Mouse (Mus musculus): ENCODE measurements around the gene Lhx4.

DNA sequence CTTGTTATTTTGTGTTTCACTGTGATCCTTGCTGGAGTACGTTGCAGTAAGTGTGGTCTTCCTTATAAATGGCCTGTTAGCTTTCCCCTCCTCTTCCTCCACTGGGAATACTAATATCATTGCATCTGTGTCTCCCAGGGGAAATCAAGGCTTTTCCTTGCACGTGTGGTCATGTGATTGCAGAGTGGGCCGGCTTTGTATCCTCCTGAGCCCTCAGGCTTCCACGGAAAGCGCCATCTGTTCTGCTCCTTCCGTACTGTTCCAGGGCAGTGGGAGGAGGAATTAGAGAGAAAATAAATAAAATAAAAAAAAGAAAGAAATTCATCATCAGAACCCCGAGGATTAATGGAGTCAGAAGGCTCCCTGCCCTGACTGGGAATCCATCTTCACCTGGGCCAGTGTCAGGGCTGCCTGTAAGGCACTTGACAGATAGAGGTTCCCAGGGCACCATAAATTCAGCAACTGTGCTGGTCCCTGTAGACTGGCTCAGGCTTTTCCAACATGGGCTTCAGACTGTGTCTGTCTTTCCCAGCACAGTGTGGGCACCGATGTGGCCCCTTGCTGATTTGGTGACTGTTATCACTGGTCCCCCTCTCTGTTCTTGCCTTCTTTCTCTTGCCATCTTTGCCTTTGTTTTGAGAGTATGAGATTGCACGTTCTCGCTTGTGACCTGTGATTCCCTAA is 70.2 kb downstream of the Lhx4 start:
- TF ChIP-seq CTCF (IDR thresholded peaks at IDR 0.05; ENCODE audit: extremely low read depth, insufficient read length, insufficient replicate concordance, low read depth, low read length) (no peak), POLR2A (IDR thresholded peaks at IDR 0.05; ENCODE audit: low read depth, low read length) (no peak)
